Mouse (Mus musculus): ENCODE data around the gene Baz2b. TPM values are rescaled to one million over a fixed set of nuclear protein-coding genes. Genes with fewer than 3 reads are reported as not detected.

The Baz2b gene
- polyA plus RNA-seq, 1 experiment from 2014 or later: 56.5 TPM

- H3K9ac ChIP-seq (replicated peaks; ENCODE audit: low read length): no peak overlapping the region
- WGBS: 73% methylated on average over 7 of the region's 7 CpGs
- no peak overlapping the region for H3K4me2 ChIP-seq (ENCODE audit: low read depth, low read length)
- no peak for ATAC-seq (replicated peaks; ENCODE audit: insufficient number of reproducible peaks, low FRiP score, low TSS enrichment, low read depth)
- H3K27me3 ChIP-seq (ENCODE audit: control insufficient read depth, insufficient read depth, low read length): no peaks in the 10 kb centered on the region
- no peaks in the 10 kb centered on the region for H3K36me3 ChIP-seq (replicated peaks; ENCODE audit: control insufficient read depth, insufficient read depth, low read depth, low read length)
- no peak overlapping the region for H3K27ac ChIP-seq (replicated peaks; ENCODE audit: low read depth, low read length)
- H3K4me3 ChIP-seq (ENCODE audit: low read depth, low read length): no peak overlapping the region
- no peaks in the 10 kb centered on the region for H3K4me1 ChIP-seq (ENCODE audit: control insufficient read depth, insufficient read depth, low read length)
- no peak for DNase-seq (ENCODE audit: low spot score)
- H3K9me3 ChIP-seq (replicated peaks; ENCODE audit: control insufficient read depth, low read length): no peaks in the 10 kb centered on the region
Measured at GRCm38 (mm10) chr2:60171786-60172530, 37.7 kb downstream of the Baz2b start.

- ATAC-seq (replicated peaks; ENCODE audit: insufficient number of reproducible peaks, low FRiP score, low TSS enrichment, low read depth): no peak
- Histone ChIP-seq H3K4me2 (ENCODE audit: low read depth, low read length) (no peak overlapping the region), H3K4me3 (ENCODE audit: low read depth, low read length) (no peak overlapping the region), H3K9me3 (replicated peaks; ENCODE audit: control insufficient read depth, low read length) (no peaks in the 10 kb centered on the region), H3K27me3 (ENCODE audit: control insufficient read depth, insufficient read depth, low read length) (no peaks in the 10 kb centered on the region), H3K27ac (replicated peaks; ENCODE audit: low read depth, low read length) (no peak overlapping the region), H3K9ac (replicated peaks; ENCODE audit: low read length) (no peak overlapping the region), H3K4me1 (ENCODE audit: control insufficient read depth, insufficient read depth, low read length) (no peaks in the 10 kb centered on the region), H3K36me3 (replicated peaks; ENCODE audit: control insufficient read depth, insufficient read depth, low read depth, low read length) (no peaks in the 10 kb centered on the region)
- no peak for DNase-seq (ENCODE audit: low spot score)
- 89% methylated on average over 4 of the region's 4 CpGs for WGBS
Measured at GRCm38 (mm10) chr2:60166878-60167277, 42.8 kb downstream of the Baz2b start.

- Histone ChIP-seq H3K4me1 (ENCODE audit: control insufficient read depth, insufficient read depth, low read length) (no peaks in the 10 kb centered on the region), H3K4me2 (ENCODE audit: low read depth, low read length) (no peak overlapping the region), H3K36me3 (replicated peaks; ENCODE audit: control insufficient read depth, insufficient read depth, low read depth, low read length) (no peaks in the 10 kb centered on the region), H3K4me3 (ENCODE audit: low read depth, low read length) (no peak overlapping the region), H3K9me3 (replicated peaks; ENCODE audit: control insufficient read depth, low read length) (no peaks in the 10 kb centered on the region), H3K9ac (replicated peaks; ENCODE audit: low read length) (no peak overlapping the region), H3K27me3 (ENCODE audit: control insufficient read depth, insufficient read depth, low read length) (no peaks in the 10 kb centered on the region), H3K27ac (replicated peaks; ENCODE audit: low read depth, low read length) (no peak overlapping the region)
- DNase-seq (ENCODE audit: low spot score) (no peak), ATAC-seq (replicated peaks; ENCODE audit: insufficient number of reproducible peaks, low FRiP score, low TSS enrichment, low read depth) (no peak)
- WGBS: 92% methylated on average over 11 of the region's 11 CpGs
Measured at GRCm38 (mm10) chr2:60165679-60166078, 44.0 kb downstream of the Baz2b start.

DNA sequence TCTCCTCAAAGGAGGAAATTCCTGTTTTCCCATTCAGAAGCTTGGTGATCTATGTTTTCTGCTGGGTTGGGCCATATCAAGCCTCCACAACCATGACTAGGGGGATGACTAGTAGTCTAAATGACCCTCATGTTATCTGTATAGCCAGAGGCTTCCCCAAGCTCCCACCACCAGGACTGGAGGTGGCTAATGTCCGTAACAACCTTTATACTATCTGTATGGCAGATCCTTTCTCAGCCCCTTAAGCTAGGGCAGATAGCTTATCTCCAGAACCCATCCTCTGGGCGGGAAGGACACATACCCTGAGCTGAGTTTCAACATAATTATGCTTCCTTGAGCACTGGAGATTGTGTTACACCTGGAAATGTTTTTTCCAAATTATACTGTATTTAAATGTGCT, 45.9 kb downstream of the Baz2b start:
- Histone ChIP-seq H3K36me3 (replicated peaks; ENCODE audit: control insufficient read depth, insufficient read depth, low read depth, low read length) (no peaks in the 10 kb centered on the region), H3K4me1 (ENCODE audit: control insufficient read depth, insufficient read depth, low read length) (no peaks in the 10 kb centered on the region), H3K9ac (replicated peaks; ENCODE audit: low read length) (no peak overlapping the region), H3K27me3 (ENCODE audit: control insufficient read depth, insufficient read depth, low read length) (no peaks in the 10 kb centered on the region), H3K4me2 (ENCODE audit: low read depth, low read length) (no peak overlapping the region), H3K27ac (replicated peaks; ENCODE audit: low read depth, low read length) (no peak overlapping the region), H3K9me3 (replicated peaks; ENCODE audit: control insufficient read depth, low read length) (no peaks in the 10 kb centered on the region), H3K4me3 (ENCODE audit: low read depth, low read length) (no peak overlapping the region)
- no peak for DNase-seq (ENCODE audit: low spot score)
- ATAC-seq (replicated peaks; ENCODE audit: insufficient number of reproducible peaks, low FRiP score, low TSS enrichment, low read depth): no peak
- 70% methylated on average over 2 of the region's 2 CpGs for WGBS

GRCm38 (mm10) chr2:60152481-60152880, 57.2 kb downstream of the Baz2b start:
- 79% methylated on average over 2 of the region's 2 CpGs for WGBS
- H3K9ac ChIP-seq (replicated peaks; ENCODE audit: low read length): no peak overlapping the region
- no peaks in the 10 kb centered on the region for H3K27me3 ChIP-seq (ENCODE audit: control insufficient read depth, insufficient read depth, low read length)
- no peak for ATAC-seq (replicated peaks; ENCODE audit: insufficient number of reproducible peaks, low FRiP score, low TSS enrichment, low read depth)
- H3K27ac ChIP-seq (replicated peaks; ENCODE audit: low read depth, low read length): no peak overlapping the region
- no peaks in the 10 kb centered on the region for H3K36me3 ChIP-seq (replicated peaks; ENCODE audit: control insufficient read depth, insufficient read depth, low read depth, low read length)
- DNase-seq (ENCODE audit: low spot score): no peak
- no peaks in the 10 kb centered on the region; the same call in 1 of the 2 replicates for H3K9me3 ChIP-seq (replicated peaks; ENCODE audit: control insufficient read depth, low read length)
- H3K4me2 ChIP-seq (ENCODE audit: low read depth, low read length): no peak overlapping the region
- H3K4me1 ChIP-seq (ENCODE audit: control insufficient read depth, insufficient read depth, low read length): no peaks in the 10 kb centered on the region
- no peak overlapping the region for H3K4me3 ChIP-seq (ENCODE audit: low read depth, low read length)

DNA sequence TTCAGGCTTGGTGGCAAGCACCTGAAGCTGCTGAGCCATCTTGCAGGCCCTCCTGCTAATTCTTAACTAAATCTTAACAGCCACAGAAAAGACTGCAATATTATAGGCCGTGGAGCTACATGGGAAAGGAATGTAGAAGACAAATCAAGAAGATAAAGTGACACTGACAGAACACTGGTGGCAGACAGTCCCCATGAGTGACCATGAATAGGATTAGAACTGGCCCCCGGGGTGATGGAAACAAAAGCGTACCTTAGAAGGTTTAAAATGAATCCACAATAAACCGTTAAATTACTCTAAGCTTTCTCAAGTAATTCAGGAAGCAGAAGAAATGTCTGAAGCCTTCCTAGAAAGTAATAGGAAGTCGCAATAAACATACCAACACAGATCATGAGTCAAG, 61.0 kb downstream of the Baz2b start:
- Histone ChIP-seq H3K27ac (replicated peaks; ENCODE audit: low read depth, low read length) (no peak overlapping the region), H3K9ac (replicated peaks; ENCODE audit: low read length) (no peak overlapping the region), H3K36me3 (replicated peaks; ENCODE audit: control insufficient read depth, insufficient read depth, low read depth, low read length) (no peaks in the 10 kb centered on the region), H3K4me2 (ENCODE audit: low read depth, low read length) (no peak overlapping the region), H3K9me3 (replicated peaks; ENCODE audit: control insufficient read depth, low read length) (no peaks in the 10 kb centered on the region), H3K27me3 (ENCODE audit: control insufficient read depth, insufficient read depth, low read length) (no peaks in the 10 kb centered on the region), H3K4me3 (ENCODE audit: low read depth, low read length) (no peak overlapping the region), H3K4me1 (ENCODE audit: control insufficient read depth, insufficient read depth, low read length) (no peaks in the 10 kb centered on the region)
- DNase-seq (ENCODE audit: low spot score) (no peak), ATAC-seq (replicated peaks; ENCODE audit: insufficient number of reproducible peaks, low FRiP score, low TSS enrichment, low read depth) (no peak)
- 62% methylated on average over 5 of the region's 5 CpGs for WGBS

GRCm38 (mm10) chr2:60147428-60147827, 62.2 kb downstream of the Baz2b start:
- peak; percentile 39 for DNase-seq (ENCODE audit: low spot score)
- 44% methylated on average over 3 of the region's 3 CpGs for WGBS
- H3K9me3 ChIP-seq (replicated peaks; ENCODE audit: control insufficient read depth, low read length): no peaks in the 10 kb centered on the region
- H3K4me3 ChIP-seq (ENCODE audit: low read depth, low read length): no peak overlapping the region
- H3K4me2 ChIP-seq (ENCODE audit: low read depth, low read length): no peak overlapping the region
- H3K27ac ChIP-seq (replicated peaks; ENCODE audit: low read depth, low read length): no peak overlapping the region
- H3K27me3 ChIP-seq (ENCODE audit: control insufficient read depth, insufficient read depth, low read length): no peaks in the 10 kb centered on the region
- H3K9ac ChIP-seq (replicated peaks; ENCODE audit: low read length): no peak overlapping the region
- H3K4me1 ChIP-seq (ENCODE audit: control insufficient read depth, insufficient read depth, low read length): no peaks in the 10 kb centered on the region
- H3K36me3 ChIP-seq (replicated peaks; ENCODE audit: control insufficient read depth, insufficient read depth, low read depth, low read length): no peaks in the 10 kb centered on the region
- no peak for ATAC-seq (replicated peaks; ENCODE audit: insufficient number of reproducible peaks, low FRiP score, low TSS enrichment, low read depth)

DNA sequence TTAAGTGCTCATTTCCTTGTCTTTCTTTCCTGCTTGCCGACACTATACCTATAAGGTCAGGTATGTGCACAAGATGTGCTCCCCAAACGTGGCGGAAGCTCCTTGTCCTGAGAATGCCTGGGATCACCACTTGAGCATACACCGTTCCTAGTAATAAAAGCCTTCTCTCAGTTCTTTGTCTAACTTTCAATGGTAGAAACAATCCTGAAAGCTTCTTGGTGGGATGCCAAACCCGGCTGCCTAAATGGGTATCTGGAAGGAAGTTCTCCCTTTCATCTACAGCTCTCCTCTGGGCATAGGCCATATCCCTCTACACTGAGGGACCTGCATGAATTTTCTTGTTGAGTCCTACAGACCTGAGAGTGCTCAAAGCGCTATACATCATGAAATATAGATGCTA, 63.9 kb downstream of the Baz2b start:
- Histone ChIP-seq H3K27me3 (ENCODE audit: control insufficient read depth, insufficient read depth, low read length) (no peaks in the 10 kb centered on the region), H3K9me3 (replicated peaks; ENCODE audit: control insufficient read depth, low read length) (no peaks in the 10 kb centered on the region), H3K27ac (replicated peaks; ENCODE audit: low read depth, low read length) (no peak overlapping the region), H3K4me2 (ENCODE audit: low read depth, low read length) (no peak overlapping the region), H3K9ac (replicated peaks; ENCODE audit: low read length) (no peak overlapping the region), H3K4me3 (ENCODE audit: low read depth, low read length) (no peak overlapping the region), H3K4me1 (ENCODE audit: control insufficient read depth, insufficient read depth, low read length) (no peaks in the 10 kb centered on the region), H3K36me3 (replicated peaks; ENCODE audit: control insufficient read depth, insufficient read depth, low read depth, low read length) (no peaks in the 10 kb centered on the region)
- ATAC-seq (replicated peaks; ENCODE audit: insufficient number of reproducible peaks, low FRiP score, low TSS enrichment, low read depth) (no peak), DNase-seq (ENCODE audit: low spot score) (no peak)
- 67% methylated on average over 6 of the region's 6 CpGs for WGBS

All from embryonic facial prominence, embryonic 11.5 days (tissue).